Mouse (Mus musculus) ES-Bruce4 (cell line): ENCODE data around the gene Gsto2. TPM values are rescaled to one million over a fixed set of nuclear protein-coding genes. Genes with fewer than 3 reads are reported as not detected.
A peak's percentile ranks its signal among the peaks of the same experiment; 100 is the strongest.

Experiments used
- H3K27ac ChIP-seq: 2 replicates; pipeline ENCODE4 v1.5.1; 2012; ENCODE audit warnings: low read length, inconsistent platforms; ENCODE audit not compliant: insufficient read depth
- H3K27me3 ChIP-seq: 2 replicates; pipeline ENCODE4 v1.6.1; 2012; ENCODE audit warnings: mild to moderate bottlenecking, low read length, inconsistent platforms; ENCODE audit not compliant: control insufficient read depth, poor library complexity, insufficient read depth, severe bottlenecking
- H3K36me3 ChIP-seq: 2 replicates; pipeline ENCODE4 v1.6.1; 2012; ENCODE audit warnings: inconsistent platforms, mild to moderate bottlenecking, low read length, moderate library complexity; ENCODE audit not compliant: control insufficient read depth, poor library complexity, insufficient read depth, severe bottlenecking
- H3K4me1 ChIP-seq: one replicate; pipeline ENCODE4 v1.8.1; 2011; ENCODE audit warnings: low read length; ENCODE audit not compliant: control insufficient read depth, insufficient read depth
- H3K4me3 ChIP-seq: 2 replicates; pipeline ENCODE4 v1.5.1; 2011; ENCODE audit warnings: low read depth, mild to moderate bottlenecking, low read length
- H3K9ac ChIP-seq: 2 replicates; pipeline ENCODE4 v1.6.1; 2012; ENCODE audit warnings: low read depth, mild to moderate bottlenecking, inconsistent platforms; ENCODE audit not compliant: poor library complexity, severe bottlenecking
- H3K9me3 ChIP-seq: replicated peaks from 2 replicates; pipeline ENCODE4 v1.6.1; 2012; ENCODE audit warnings: mild to moderate bottlenecking, low read length, inconsistent platforms; ENCODE audit not compliant: control insufficient read depth, poor library complexity, insufficient read depth, severe bottlenecking
- CTCF ChIP-seq: IDR thresholded peaks from one replicate; pipeline ENCODE4 v1.8.1; 2011; ENCODE audit warnings: low read depth, low read length
- EP300 ChIP-seq: IDR thresholded peaks from 2 replicates; pipeline ENCODE4 v1.6.1; 2011; ENCODE audit warnings: low read depth, low read length; ENCODE audit not compliant: insufficient read depth
- POLR2A ChIP-seq: IDR thresholded peaks from one replicate; pipeline ENCODE4 v1.8.1; 2011; ENCODE audit warnings: low read length; ENCODE audit not compliant: insufficient read depth
- polyA plus RNA-seq: library from polyadenylated mRNA; stranded (reverse); fragments of >200 nt; gene quantifications from 2 replicates; pipeline ENCODE4 v1.2.4, GENCODE M21; 2011; ENCODE audit warnings: low read depth; ENCODE audit not compliant: missing spikeins, insufficient read depth, insufficient read length

Gene Gsto2
- polyA plus RNA-seq, 1 experiment, result 1.2 TPM

DNA sequence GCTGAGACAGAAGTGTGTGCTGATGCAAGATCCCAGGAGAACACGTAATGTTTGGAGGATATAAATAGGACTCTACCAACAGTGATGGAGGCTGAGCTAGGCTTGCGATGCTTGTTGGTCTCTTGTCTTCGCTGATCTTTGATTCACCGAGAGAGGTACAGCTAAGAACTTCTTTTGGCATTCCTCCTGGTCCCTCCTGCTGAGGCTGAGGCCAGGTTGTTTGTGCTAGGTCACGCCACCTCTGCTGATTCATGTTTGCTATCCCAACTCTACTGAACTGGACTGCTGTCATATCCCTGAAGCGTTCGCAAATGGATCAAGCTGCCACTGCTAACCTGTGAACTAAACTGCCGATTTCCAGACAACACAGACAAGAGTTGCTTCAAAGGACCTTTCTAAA, 68.8 kb downstream of the Gsto2 start:
- Histone ChIP-seq H3K4me1 (no peaks in the 10 kb centered on the region), H3K4me3 (no peak overlapping the region), H3K9me3 (no peaks in the 10 kb centered on the region), H3K27ac (peak overlapping the region; percentile 61), H3K9ac (no peak overlapping the region), H3K36me3 (no peaks in the 10 kb centered on the region), H3K27me3 (no peaks in the 10 kb centered on the region)
- no peak for TF ChIP-seq CTCF
- TF ChIP-seq EP300, result no peak
- TF ChIP-seq POLR2A, result no peak

DNA sequence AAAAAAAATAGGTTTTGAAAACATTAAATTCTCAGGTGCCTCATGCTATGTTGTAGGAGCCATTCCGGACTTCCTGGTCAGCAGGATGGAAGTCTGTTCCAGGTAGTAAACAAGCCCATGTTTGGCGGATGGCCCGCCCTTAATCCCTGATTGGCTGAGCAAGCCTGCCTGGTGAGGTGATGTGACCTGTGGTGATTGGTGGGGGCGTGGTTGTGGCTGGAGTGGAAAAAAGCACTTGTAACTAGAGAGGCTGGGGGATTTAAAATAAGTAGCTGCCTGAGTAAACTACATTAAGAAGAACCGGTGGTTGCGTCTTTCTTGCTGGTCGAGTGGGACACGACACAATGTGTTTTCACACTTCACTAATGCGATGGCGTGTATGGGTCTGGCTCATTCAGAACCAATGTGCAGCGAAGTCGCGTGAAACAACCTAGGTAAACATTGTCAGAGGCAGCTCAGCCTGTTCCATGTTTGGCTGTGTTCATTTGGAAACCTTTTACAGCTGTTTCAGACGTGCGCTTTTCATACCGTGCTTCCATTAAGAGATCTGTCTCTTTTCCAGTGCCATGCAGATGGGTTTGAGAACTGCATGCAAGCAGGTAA, 69.4 kb downstream of the Gsto2 start:
- Histone ChIP-seq H3K36me3 (no peaks in the 10 kb centered on the region), H3K9ac (no peak overlapping the region), H3K27ac (peak overlapping the region; percentile 11), H3K9me3 (no peaks in the 10 kb centered on the region), H3K4me1 (no peaks in the 10 kb centered on the region), H3K27me3 (no peaks in the 10 kb centered on the region), H3K4me3 (peak overlapping the region; percentile 21)
- no peak for TF ChIP-seq EP300
- TF ChIP-seq CTCF, result no peak
- no peak for TF ChIP-seq POLR2A

DNA sequence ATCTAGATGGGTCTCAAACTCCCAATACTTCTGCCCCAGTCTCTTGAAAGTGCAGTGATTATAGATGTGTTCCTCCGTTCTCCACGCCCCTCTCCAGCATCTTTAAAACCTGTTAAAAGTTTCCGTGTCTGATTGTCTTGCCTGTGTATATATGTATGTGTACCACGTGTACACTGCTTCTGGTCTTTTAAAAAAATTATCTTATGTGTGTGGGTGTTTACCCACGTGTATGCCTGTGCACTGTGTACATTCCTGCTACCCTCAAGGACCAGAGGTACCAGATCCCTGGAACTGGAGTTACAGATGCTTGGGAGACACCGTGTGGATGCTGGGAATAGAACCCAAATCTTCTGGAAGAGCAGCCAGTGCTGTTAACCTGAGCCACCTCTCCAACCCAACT, 70.2 kb downstream of the Gsto2 start:
- Histone ChIP-seq H3K9me3 (no peaks in the 10 kb centered on the region), H3K9ac (no peak overlapping the region), H3K27me3 (no peaks in the 10 kb centered on the region), H3K4me1 (no peaks in the 10 kb centered on the region), H3K4me3 (no peak overlapping the region), H3K36me3 (no peaks in the 10 kb centered on the region), H3K27ac (no peak overlapping the region)
- TF ChIP-seq CTCF (no peak), EP300 (no peak), POLR2A (no peak)

Other genes starting within 250 kb of the Gsto2 start
- gene Col17a1, start 173.4 kb upstream of the Gsto2 start, polyA plus RNA-seq, result 0.32 TPM in 1 of 2 replicates, not detected in the other
- 216 and 232 TPM in 2 replicates for gene Sfr1, start 133.9 kb upstream of the Gsto2 start, polyA plus RNA-seq
- gene Gsto1, start 10.6 kb upstream of the Gsto2 start, polyA plus RNA-seq, result 125 and 130 TPM in 2 replicates
- 7.9 and 10.4 TPM in 2 replicates for gene Cfap43, start 53.8 kb downstream of the Gsto2 start, polyA plus RNA-seq
- 7.4 and 7.6 TPM in 2 replicates for gene Itprip, start 53.8 kb downstream of the Gsto2 start, polyA plus RNA-seq
- gene Cfap58, start 72.1 kb downstream of the Gsto2 start, polyA plus RNA-seq, result not detected in 2 replicates